Mouse (Mus musculus): ENCODE results near the gene Zfp503.

- TF ChIP-seq ZKSCAN1 (IDR thresholded peaks at IDR 0.05; ENCODE audit: low read depth, low read length) (no peak), POLR2A (IDR thresholded peaks at IDR 0.05; ENCODE audit: control insufficient read depth in 1 of 2, insufficient read depth in 1 of 2, low read depth in 1 of 2, low read length in 2 of 2, poor library complexity in 1 of 2) (no peak), CTCF (IDR thresholded peaks at IDR 0.05 in 2 of 3, conservative IDR thresholded peaks at IDR 0.05 in 1 of 3; ENCODE audit: control insufficient read depth in 1 of 3, insufficient read depth in 1 of 3, low read depth in 2 of 3, low read length in 3 of 3, poor library complexity in 1 of 3, severe bottlenecking in 1 of 3) (no peak), KAT2A (conservative IDR thresholded peaks at IDR 0.05; ENCODE audit: low read depth, low read length) (no peak), ZMIZ1 (IDR thresholded peaks at IDR 0.05; ENCODE audit: low read depth, low read length) (no peak), JUND (IDR thresholded peaks at IDR 0.05; ENCODE audit: low read depth, low read length) (no peak), NELFE (IDR thresholded peaks at IDR 0.05; ENCODE audit: low read depth, low read length) (no peak), ZNF384 (IDR thresholded peaks at IDR 0.05; ENCODE audit: low read depth, low read length) (no peak), HCFC1 (IDR thresholded peaks at IDR 0.05; ENCODE audit: low read depth, low read length) (no peak), SIN3A (IDR thresholded peaks at IDR 0.05; ENCODE audit: low read length) (no peak), UBTF (IDR thresholded peaks at IDR 0.05; ENCODE audit: borderline replicate concordance, insufficient read depth, low read depth, low read length) (no peak), EP300 (IDR thresholded peaks at IDR 0.05; ENCODE audit: low read depth in 1 of 2, low read length in 2 of 2) (no peak), CHD2 (IDR thresholded peaks at IDR 0.05; ENCODE audit: low read length) (no peak), CHD1 (IDR thresholded peaks at IDR 0.05; ENCODE audit: low read depth, low read length) (no peak)
Observed at GRCm38 (mm10) chr14:21989291-21989913, at the start of gene Zfp503.

Measured in MEL (cell line).